Mouse (Mus musculus): ENCODE measurements around the gene Ccdc144b. TPM values are rescaled to one million over a fixed set of nuclear protein-coding genes. Genes with fewer than 3 reads are reported as not detected.

The Ccdc144b gene
- polyA plus RNA-seq, 1 experiment from 2014 or later, result not detected

DNA sequence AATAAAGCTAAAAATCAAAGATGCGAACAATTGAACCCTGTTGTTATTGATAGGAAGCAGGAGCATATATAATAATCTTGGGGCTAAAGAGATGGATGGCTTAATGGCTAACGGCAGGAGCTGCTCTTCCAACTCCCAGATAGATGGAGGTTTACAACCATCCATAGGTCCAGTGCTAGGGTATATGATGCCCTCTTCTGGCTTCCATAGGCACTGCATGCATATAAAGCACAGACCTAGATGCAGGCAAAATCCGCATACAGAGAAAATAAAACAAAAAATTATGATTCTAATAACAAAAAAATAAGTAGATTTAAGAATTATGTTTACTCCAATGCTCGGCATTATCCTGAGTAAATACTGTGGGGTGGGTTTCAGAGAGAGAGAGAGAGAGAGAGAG lies 80.4 kb downstream of the Ccdc144b start:
- Histone ChIP-seq H3K9me3 (replicated peaks) (no peaks in the 10 kb centered on the region), H3K27me3 (no peaks in the 10 kb centered on the region), H3K9ac (no peak overlapping the region), H3K4me2 (replicated peaks) (no peak overlapping the region), H3K4me3 (replicated peaks) (no peak overlapping the region), H3K4me1 (no peaks in the 10 kb centered on the region), H3K27ac (replicated peaks) (no peak overlapping the region), H3K36me3 (peaks cover 50% of the 10 kb centered on the region)
- no peak for ATAC-seq (ENCODE audit: insufficient number of reproducible peaks, low FRiP score, low TSS enrichment, low read depth)
- WGBS, result 84% methylated on average over 4 of the region's 4 CpGs

DNA sequence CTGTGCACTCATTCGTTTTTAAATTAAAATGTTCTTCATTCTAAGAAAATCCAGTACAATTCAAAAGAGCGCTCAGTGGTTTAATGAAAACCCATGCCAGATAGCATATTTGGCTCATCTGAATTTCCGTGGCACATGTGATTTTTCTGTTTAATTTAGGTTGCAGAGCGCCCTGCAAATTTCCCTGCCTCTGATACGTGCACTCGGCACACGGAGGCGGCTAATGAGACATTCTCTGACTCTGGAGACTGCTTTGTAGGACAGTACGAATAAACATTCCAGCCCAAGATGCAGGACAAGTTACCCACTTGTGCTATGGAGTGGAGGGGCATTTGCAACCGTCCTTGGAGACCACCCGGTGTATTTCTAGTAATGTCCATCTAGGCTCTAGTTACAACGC lies 82.2 kb downstream of the Ccdc144b start:
- H3K9ac ChIP-seq, result no peak overlapping the region
- H3K4me3 ChIP-seq (replicated peaks), result no peak overlapping the region
- 94% methylated on average over 12 of the region's 12 CpGs for WGBS
- H3K9me3 ChIP-seq (replicated peaks), result no peaks in the 10 kb centered on the region
- H3K27ac ChIP-seq (replicated peaks), result no peak overlapping the region
- ATAC-seq (ENCODE audit: insufficient number of reproducible peaks, low FRiP score, low TSS enrichment, low read depth), result no peak
- no peak overlapping the region for H3K4me2 ChIP-seq (replicated peaks)
- no peaks in the 10 kb centered on the region for H3K27me3 ChIP-seq
- peaks cover 33% of the 10 kb centered on the region for H3K36me3 ChIP-seq
- H3K4me1 ChIP-seq, result no peaks in the 10 kb centered on the region

DNA sequence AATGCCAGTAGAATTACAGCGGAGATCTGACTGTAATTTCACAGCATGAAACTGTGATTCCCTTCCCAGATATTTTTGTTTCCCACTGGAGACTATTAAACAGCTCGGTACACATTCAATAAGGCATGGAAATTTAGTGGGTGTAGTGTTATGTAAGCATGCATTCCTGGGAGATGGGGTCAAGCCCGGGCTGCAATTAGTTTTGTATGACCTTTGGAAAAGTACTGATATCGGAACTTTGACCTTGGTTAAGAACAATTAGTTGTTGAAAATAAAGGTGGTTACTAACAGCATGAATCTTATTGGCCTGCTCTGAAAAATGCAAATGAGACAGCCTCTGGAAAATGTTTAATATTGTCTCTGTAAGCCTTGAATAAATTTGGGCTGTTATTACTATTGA lies 82.9 kb downstream of the Ccdc144b start:
- Histone ChIP-seq H3K36me3 (peaks cover 26% of the 10 kb centered on the region), H3K9me3 (replicated peaks) (no peaks in the 10 kb centered on the region), H3K4me1 (no peaks in the 10 kb centered on the region), H3K27me3 (no peaks in the 10 kb centered on the region), H3K4me3 (replicated peaks) (no peak overlapping the region), H3K9ac (no peak overlapping the region), H3K27ac (replicated peaks) (no peak overlapping the region), H3K4me2 (replicated peaks) (no peak overlapping the region)
- 86% methylated on average over 4 of the region's 4 CpGs for WGBS
- ATAC-seq (ENCODE audit: insufficient number of reproducible peaks, low FRiP score, low TSS enrichment, low read depth), result no peak

DNA sequence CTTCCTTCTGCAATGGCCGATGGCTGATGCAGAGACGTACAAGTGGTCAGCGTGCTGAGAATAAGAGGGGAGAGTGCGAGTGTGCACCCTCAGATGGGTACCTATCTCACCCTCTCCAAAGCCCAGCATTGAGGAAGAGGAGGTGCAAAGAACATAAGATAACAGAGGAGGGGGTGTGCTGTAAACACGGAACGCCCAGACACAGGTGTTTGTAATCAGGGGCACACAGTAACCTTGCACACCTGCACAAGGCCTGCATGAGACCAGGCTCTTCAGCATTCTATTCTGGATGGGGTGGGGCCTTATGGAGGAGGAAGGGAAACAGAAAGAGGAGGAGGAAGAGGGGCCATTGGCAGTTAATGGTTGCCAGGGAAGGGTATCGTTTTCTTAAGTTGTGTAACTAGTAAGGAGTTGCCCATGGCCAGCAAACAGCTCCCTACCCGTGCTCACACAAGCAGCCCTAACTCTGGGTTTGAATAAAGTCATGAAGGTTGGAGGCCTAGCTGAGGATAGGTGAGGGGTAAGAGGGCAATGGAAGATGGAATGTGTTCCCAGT lies 85.9 kb downstream of the Ccdc144b start:
- Histone ChIP-seq H3K4me2 (replicated peaks) (no peak overlapping the region), H3K27ac (replicated peaks) (no peak overlapping the region), H3K4me3 (replicated peaks) (no peak overlapping the region), H3K36me3 (peaks cover 25% of the 10 kb centered on the region), H3K27me3 (no peaks in the 10 kb centered on the region), H3K9me3 (replicated peaks) (no peaks in the 10 kb centered on the region), H3K9ac (no peak overlapping the region), H3K4me1 (no peaks in the 10 kb centered on the region)
- WGBS, result 87% methylated on average over 8 of the region's 8 CpGs
- no peak for ATAC-seq (ENCODE audit: insufficient number of reproducible peaks, low FRiP score, low TSS enrichment, low read depth)

DNA sequence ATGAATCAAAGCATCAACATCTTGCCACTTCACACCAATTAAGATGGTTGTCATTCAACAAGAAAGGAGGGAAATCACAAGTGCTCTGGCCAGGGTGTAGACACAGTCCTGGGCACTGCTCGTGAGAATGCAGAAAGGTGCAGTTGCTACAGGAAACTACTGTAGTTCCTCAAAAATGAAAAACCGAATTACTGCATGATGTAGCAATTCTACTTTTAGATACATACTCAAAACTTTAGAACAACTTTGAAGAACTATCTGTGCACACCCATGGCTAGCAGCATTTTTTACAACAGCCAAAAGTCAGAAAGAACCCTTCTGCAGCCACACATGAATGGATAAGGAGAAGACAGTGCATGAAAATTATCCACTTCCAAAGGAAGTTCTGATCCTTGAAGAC lies 86.9 kb downstream of the Ccdc144b start:
- no peaks in the 10 kb centered on the region for H3K4me1 ChIP-seq
- H3K27me3 ChIP-seq, result no peaks in the 10 kb centered on the region
- H3K9me3 ChIP-seq (replicated peaks), result no peaks in the 10 kb centered on the region
- 83% methylated on average over 2 of the region's 2 CpGs for WGBS
- no peak overlapping the region for H3K9ac ChIP-seq
- H3K4me2 ChIP-seq (replicated peaks), result no peak overlapping the region
- no peak overlapping the region for H3K27ac ChIP-seq (replicated peaks)
- no peak for ATAC-seq (ENCODE audit: insufficient number of reproducible peaks, low FRiP score, low TSS enrichment, low read depth)
- peaks cover 22% of the 10 kb centered on the region for H3K36me3 ChIP-seq
- no peak overlapping the region for H3K4me3 ChIP-seq (replicated peaks)

DNA sequence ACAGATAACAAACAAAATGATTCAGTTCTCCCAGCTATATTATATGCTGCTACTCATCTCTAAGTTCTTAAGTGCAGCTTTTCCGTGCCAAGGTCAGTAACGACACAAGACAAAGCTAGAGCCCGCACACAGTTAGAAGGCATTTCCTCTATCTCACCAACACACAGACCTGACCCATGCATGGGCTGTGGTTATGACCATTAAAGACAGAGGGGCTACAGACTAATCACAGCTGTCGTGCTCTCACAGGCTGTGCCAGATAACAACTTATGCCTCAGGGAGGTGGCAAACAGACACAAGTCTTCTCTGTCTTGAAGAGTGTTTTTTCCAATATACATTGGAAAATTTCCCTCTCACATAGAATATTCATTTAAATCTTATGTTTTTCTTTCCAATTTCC lies 88.4 kb downstream of the Ccdc144b start:
- Histone ChIP-seq H3K27me3 (no peaks in the 10 kb centered on the region), H3K4me3 (replicated peaks) (no peak overlapping the region), H3K4me2 (replicated peaks) (no peak overlapping the region), H3K4me1 (no peaks in the 10 kb centered on the region), H3K36me3 (peaks cover 29% of the 10 kb centered on the region), H3K9ac (no peak overlapping the region), H3K27ac (replicated peaks) (no peak overlapping the region), H3K9me3 (replicated peaks) (no peaks in the 10 kb centered on the region)
- ATAC-seq (ENCODE audit: insufficient number of reproducible peaks, low FRiP score, low TSS enrichment, low read depth), result no peak
- WGBS, result 74% methylated on average over 4 of the region's 4 CpGs

DNA sequence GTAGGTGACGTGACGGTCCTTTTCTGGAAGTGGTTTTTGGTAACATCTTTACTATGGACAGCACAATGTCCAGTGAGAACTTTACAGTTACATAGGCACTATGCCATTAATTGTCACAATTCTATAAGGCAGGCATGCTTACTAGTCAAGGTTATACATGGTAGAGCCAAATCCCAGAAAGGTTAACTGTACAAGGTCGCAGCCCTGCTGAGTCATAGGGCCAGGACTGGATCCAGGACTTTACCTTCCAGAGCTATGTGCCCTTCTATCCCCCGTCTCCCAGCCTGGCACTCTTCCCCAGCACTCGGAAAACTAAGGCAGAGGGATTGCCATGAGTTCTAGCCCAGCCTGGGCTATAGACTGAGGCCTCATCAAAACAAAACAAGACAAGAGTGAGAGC lies 89.4 kb downstream of the Ccdc144b start:
- WGBS, result 88% methylated on average over 5 of the region's 5 CpGs

DNA sequence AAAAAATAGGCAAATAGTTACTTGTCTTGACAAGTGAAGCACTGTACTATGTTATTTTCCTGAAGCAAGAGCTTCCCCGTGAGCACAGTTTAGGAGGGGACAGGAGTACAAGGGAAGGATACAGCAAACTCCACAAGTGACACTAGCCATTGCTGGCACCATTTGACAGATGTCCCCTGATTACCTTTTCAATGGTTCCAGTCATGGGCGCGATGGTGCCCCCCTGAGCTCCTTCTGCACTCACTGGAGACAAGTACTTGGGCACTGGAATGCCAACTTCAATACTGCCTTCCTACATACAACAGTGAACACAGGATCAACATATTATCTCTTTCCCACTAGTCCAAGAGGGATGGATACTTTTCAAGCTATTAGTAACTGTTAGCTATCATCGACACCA lies 89.9 kb downstream of the Ccdc144b start:
- Histone ChIP-seq H3K36me3 (peaks cover 38% of the 10 kb centered on the region), H3K9me3 (replicated peaks) (no peaks in the 10 kb centered on the region), H3K27me3 (no peaks in the 10 kb centered on the region), H3K27ac (replicated peaks) (no peak overlapping the region), H3K4me3 (replicated peaks) (no peak overlapping the region), H3K4me2 (replicated peaks) (no peak overlapping the region), H3K9ac (no peak overlapping the region), H3K4me1 (no peaks in the 10 kb centered on the region)
- 85% methylated on average over 4 of the region's 4 CpGs for WGBS
- no peak for ATAC-seq (ENCODE audit: insufficient number of reproducible peaks, low FRiP score, low TSS enrichment, low read depth)

More for the DNA sequence above, 89.4 kb downstream of the Ccdc144b start:
- Histone ChIP-seq H3K36me3 (peaks cover 34% of the 10 kb centered on the region), H3K4me1 (no peaks in the 10 kb centered on the region), H3K4me3 (replicated peaks) (no peak overlapping the region), H3K4me2 (replicated peaks) (no peak overlapping the region), H3K9ac (no peak overlapping the region), H3K9me3 (replicated peaks) (no peaks in the 10 kb centered on the region), H3K27ac (replicated peaks) (no peak overlapping the region), H3K27me3 (no peaks in the 10 kb centered on the region)
- ATAC-seq (ENCODE audit: insufficient number of reproducible peaks, low FRiP score, low TSS enrichment, low read depth), result no peak

DNA sequence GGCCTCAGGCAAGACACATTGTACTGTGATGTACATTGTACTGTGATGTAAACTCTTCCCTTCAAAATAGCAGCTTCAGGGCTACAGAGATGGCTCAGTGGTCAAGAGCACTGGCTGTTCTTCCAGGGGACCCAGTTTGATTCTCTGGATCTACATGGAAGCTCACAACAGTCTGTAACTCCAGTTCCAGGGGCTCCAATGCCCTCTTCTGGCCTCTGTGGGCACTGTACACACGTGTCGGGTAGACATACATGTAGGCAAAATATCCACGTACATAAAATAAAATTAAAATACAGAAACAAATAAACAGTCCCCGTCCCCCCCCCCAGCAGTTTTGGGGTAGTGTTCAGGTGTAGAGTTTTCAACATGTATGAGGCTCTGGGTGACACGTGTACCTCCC lies 90.4 kb downstream of the Ccdc144b start:
- Histone ChIP-seq H3K36me3 (peaks cover 38% of the 10 kb centered on the region), H3K9me3 (replicated peaks) (no peaks in the 10 kb centered on the region), H3K27me3 (no peaks in the 10 kb centered on the region), H3K4me1 (no peaks in the 10 kb centered on the region), H3K4me2 (replicated peaks) (no peak overlapping the region), H3K4me3 (replicated peaks) (no peak overlapping the region), H3K27ac (replicated peaks) (no peak overlapping the region), H3K9ac (no peak overlapping the region)
- no peak for ATAC-seq (ENCODE audit: insufficient number of reproducible peaks, low FRiP score, low TSS enrichment, low read depth)
- 92% methylated on average over 5 of the region's 5 CpGs for WGBS

Other genes with a start within 250 kb of the Ccdc144b start
- gene Dcun1d1, start 116.1 kb downstream of the Ccdc144b start, polyA plus RNA-seq (2015; fragmentation: Nextera tagmentation; extraction: Ambion mirVana), result 87.4 and 95.4 TPM in 2 replicates
- gene Mccc1, start 52.9 kb downstream of the Ccdc144b start, polyA plus RNA-seq (2015; fragmentation: Nextera tagmentation; extraction: Ambion mirVana), result 31.0 and 32.1 TPM in 2 replicates
- 101 and 103 TPM in 2 replicates for gene Acad9, start 12.4 kb upstream of the Ccdc144b start, polyA plus RNA-seq (2015; fragmentation: Nextera tagmentation; extraction: Ambion mirVana)
- gene D3Ertd254e, start 97.5 kb upstream of the Ccdc144b start, polyA plus RNA-seq (2015; fragmentation: Nextera tagmentation; extraction: Ambion mirVana), result 7.1 and 7.5 TPM in 2 replicates
- gene Qrfpr, start 168.8 kb upstream of the Ccdc144b start, polyA plus RNA-seq (2015; fragmentation: Nextera tagmentation; extraction: Ambion mirVana), result 0.40 and 0.64 TPM in 2 replicates